Mouse (Mus musculus): Measurements from ENCODE around the gene Stac2. TPM values are rescaled to one million over a fixed set of nuclear protein-coding genes. Genes with fewer than 3 reads are reported as not detected.

Stac2 gene
- polyA plus RNA-seq (2017; shearing (Covaris generic)): under 1 TPM in 1 of 2 experiments, not detected in 1; 0.48 TPM

GRCm38 (mm10) chr11:98052989-98053834 is at the start of gene Stac2:
TSS of gene Stac2 (minus strand) at chr11:98053462.

DNA sequence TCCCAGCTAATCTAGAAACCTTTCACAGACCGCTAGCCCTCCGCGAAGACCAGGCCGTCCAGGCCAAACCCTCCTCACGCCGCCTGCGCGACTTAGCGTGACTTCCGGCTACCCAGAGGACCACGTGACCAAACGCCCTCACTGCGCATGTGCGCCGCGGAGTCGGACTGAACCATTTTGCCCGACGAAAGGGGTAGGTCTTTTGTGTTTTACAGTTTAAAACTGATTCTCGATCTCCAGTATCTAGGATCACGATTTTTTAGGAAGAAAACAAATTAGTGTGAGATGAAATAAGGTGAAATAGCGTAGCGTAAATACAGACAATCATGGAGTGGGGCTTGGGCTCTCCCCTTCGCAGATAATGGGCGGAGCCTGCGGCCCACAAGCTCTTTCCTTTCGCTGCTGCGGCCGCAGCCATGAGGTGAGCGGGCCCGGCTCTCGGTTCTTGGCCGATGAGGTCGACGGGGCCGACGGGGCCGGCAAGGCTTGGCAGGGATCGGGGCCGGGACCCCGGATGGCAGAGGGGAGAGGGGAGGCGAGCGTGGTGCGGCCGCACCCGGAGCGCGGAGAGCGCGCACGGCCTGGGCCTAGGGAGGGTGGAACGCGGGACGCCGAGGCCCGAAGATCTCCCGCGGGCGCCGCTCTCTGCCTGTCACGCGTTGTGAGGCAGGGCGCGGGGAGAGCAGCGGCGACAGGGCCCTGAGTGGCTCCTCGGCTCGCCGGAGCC is 26.5 kb downstream of the Stac2 start, which contains the start of gene Rpl19:
Rpl19 (plus strand) TSS at position 141 of the 727 bp plus-strand sequence.

GRCm38 (mm10) chr11:98022555-98023371 is 30.5 kb downstream of the Stac2 start, which contains the start of gene Cacnb1:
TSS of gene Cacnb1 (minus strand) at chr11:98023034.

GRCm38 (mm10) chr11:97995564-97996288 is 57.5 kb downstream of the Stac2 start, which contains the start of gene Arl5c:
TSS of gene Arl5c (minus strand) at chr11:97996181.

Other genes with a start within 250 kb of the Stac2 start
- gene B230217C12Rik, start 212.7 kb downstream of the Stac2 start, polyA plus RNA-seq (2017; shearing (Covaris generic)): 1 to 10 TPM in 1 of 2 experiments, under 1 TPM in 1; 0.91 to 1.3 TPM
- gene Fbxo47, start 169.3 kb downstream of the Stac2 start, polyA plus RNA-seq (2017; shearing (Covaris generic)): 1 to 10 TPM in 1 of 2 experiments, under 1 TPM in 1; 0.76 to 1.6 TPM
- 1 to 10 TPM; 2.5 to 2.8 TPM for gene Plxdc1, start 67.0 kb downstream of the Stac2 start, polyA plus RNA-seq (2017; shearing (Covaris generic))
- gene Arl5c, start 57.3 kb downstream of the Stac2 start, polyA plus RNA-seq (2017; shearing (Covaris generic)): 10 to 100 TPM; 61.8 to 75.6 TPM
- gene Cacnb1, start 30.4 kb downstream of the Stac2 start, polyA plus RNA-seq (2017; shearing (Covaris generic)): 10 to 100 TPM; 14.4 to 17.8 TPM
- 1,000 to 10,000 TPM; 1,296 to 1,506 TPM for gene Rpl19, start 26.8 kb downstream of the Stac2 start, polyA plus RNA-seq (2017; shearing (Covaris generic))
- 10 to 100 TPM; 26.0 to 32.3 TPM for gene Fbxl20, start 96.9 kb upstream of the Stac2 start, polyA plus RNA-seq (2017; shearing (Covaris generic))
- gene Med1, start 139.8 kb upstream of the Stac2 start, polyA plus RNA-seq (2017; shearing (Covaris generic)): 10 to 100 TPM; 35.7 to 41.7 TPM
- 10 to 100 TPM; 17.4 to 22.9 TPM for gene Cdk12, start 149.6 kb upstream of the Stac2 start, polyA plus RNA-seq (2017; shearing (Covaris generic))

Data from inflammation-experienced regulatory T-cells (primary cell).